Mouse (Mus musculus): ENCODE measurements around the gene A4galt. TPM values are rescaled to one million over a fixed set of nuclear protein-coding genes. Genes with fewer than 3 reads are reported as not detected.
A peak's percentile ranks its signal among the peaks of the same experiment; 100 is the strongest.

Gene A4galt
- polyA plus RNA-seq, 1 experiment: 2.3 TPM

DNA sequence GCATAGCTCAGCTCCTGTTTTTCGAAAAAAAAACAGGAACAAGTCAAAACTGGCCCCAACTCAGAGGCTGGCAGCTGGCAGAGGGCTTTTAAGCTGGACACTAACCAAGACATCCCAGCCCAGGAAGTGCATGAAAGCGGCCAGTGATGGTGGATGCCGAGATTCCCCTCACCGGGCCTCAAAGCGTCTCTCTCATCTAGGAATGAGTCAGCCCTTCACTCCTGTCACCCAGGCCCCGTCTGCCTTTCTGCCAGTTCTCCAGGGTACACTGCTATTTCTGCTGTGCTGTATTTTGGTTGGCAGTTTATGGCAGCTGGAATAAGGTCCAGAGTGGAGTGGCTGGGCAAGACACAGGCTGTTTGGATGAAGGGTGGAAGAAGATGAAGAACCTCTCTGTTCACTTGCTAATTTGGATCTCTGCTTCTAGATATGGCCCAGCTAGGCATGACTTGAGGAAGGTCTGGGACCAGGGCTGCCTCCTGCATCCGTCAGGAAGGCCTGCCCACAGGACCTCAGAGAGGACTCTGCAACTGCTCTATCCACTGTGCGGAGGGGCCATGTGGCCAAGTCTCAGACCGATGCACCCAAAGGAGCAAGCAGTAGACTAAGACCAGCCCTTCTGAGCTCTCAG is 27.3 kb downstream of the A4galt start:
- Histone ChIP-seq H3K27ac (ENCODE audit: control insufficient read depth, insufficient read depth, low read depth, low read length) (peak overlapping the region; percentile 19), H3K4me3 (ENCODE audit: control insufficient read depth, low read depth, low read length) (no peak overlapping the region)
- TF ChIP-seq POLR2A (IDR thresholded peaks at IDR 0.05; ENCODE audit: control insufficient read depth, low read depth, low read length) (no peak), CTCF (IDR thresholded peaks at IDR 0.05; ENCODE audit: control insufficient read depth, insufficient read depth, insufficient replicate concordance, low read depth, low read length) (no peak)

GRCm38 (mm10) chr15:83223208-83223962 is 28.2 kb downstream of the A4galt start:
- Histone ChIP-seq H3K4me3 (ENCODE audit: control insufficient read depth, low read depth, low read length) (no peak overlapping the region), H3K4me1 (ENCODE audit: control insufficient read depth, insufficient read depth, low read length) (peaks cover 2% of the 10 kb centered on the region), H3K36me3 (ENCODE audit: control insufficient read depth, insufficient read depth, low read length) (no peaks in the 10 kb centered on the region), H3K27ac (ENCODE audit: control insufficient read depth, insufficient read depth, low read depth, low read length) (peak overlapping the region; percentile 54), H3K27me3 (ENCODE audit: control insufficient read depth, insufficient read depth, low read length) (no peaks in the 10 kb centered on the region)
- TF ChIP-seq CTCF (IDR thresholded peaks at IDR 0.05; ENCODE audit: control insufficient read depth, insufficient read depth, insufficient replicate concordance, low read depth, low read length) (no peak), POLR2A (IDR thresholded peaks at IDR 0.05; ENCODE audit: control insufficient read depth, low read depth, low read length) (no peak)

More for the DNA sequence above, 27.3 kb downstream of the A4galt start:
- Histone ChIP-seq H3K27me3 (ENCODE audit: control insufficient read depth, insufficient read depth, low read length) (no peaks in the 10 kb centered on the region), H3K36me3 (ENCODE audit: control insufficient read depth, insufficient read depth, low read length) (no peaks in the 10 kb centered on the region), H3K4me1 (ENCODE audit: control insufficient read depth, insufficient read depth, low read length) (peaks cover 2% of the 10 kb centered on the region)

- H3K4me3 ChIP-seq (ENCODE audit: control insufficient read depth, low read depth, low read length): no peak overlapping the region
- no peak overlapping the region for H3K27ac ChIP-seq (ENCODE audit: control insufficient read depth, insufficient read depth, low read depth, low read length)
- H3K4me1 ChIP-seq (ENCODE audit: control insufficient read depth, insufficient read depth, low read length): peaks cover 2% of the 10 kb centered on the region
- TF ChIP-seq POLR2A (IDR thresholded peaks at IDR 0.05; ENCODE audit: control insufficient read depth, low read depth, low read length): no peak
- TF ChIP-seq CTCF (IDR thresholded peaks at IDR 0.05; ENCODE audit: control insufficient read depth, insufficient read depth, insufficient replicate concordance, low read depth, low read length): no peak
- no peaks in the 10 kb centered on the region for H3K27me3 ChIP-seq (ENCODE audit: control insufficient read depth, insufficient read depth, low read length)
- H3K36me3 ChIP-seq (ENCODE audit: control insufficient read depth, insufficient read depth, low read length): no peaks in the 10 kb centered on the region
Measured at GRCm38 (mm10) chr15:83221721-83222120, 29.9 kb downstream of the A4galt start.

DNA sequence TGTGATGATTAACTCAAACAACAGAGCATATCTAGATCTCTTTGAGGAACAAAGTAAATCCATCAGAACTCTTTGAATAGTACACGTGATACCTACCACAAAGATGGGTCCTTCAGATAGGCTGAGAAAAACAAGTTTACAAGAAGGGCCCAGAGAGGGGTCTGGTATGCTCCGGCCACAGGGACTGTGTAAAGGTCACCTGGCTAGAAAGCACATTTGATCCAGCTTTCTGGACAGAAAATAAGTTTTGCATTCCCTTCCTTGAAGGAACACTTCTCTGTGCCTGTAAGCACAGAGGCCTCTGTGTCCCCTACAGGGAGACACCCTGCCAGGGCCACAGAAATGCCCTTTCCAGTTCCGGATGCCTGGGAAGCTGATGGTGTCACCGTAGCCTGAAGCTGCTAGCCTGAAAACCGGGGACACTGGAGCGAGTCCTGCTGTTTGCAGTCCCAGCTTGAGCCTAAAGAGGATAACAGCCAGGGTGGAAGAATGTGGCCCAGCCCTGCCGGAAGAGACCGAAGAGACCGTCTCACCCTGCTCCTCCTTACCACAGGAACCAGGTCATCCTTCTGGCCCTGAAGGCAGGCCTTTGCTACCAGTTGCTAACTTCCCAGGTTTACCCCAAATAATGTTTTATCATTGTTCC is 31.1 kb downstream of the A4galt start:
- no peak overlapping the region for H3K4me3 ChIP-seq (ENCODE audit: control insufficient read depth, low read depth, low read length)
- no peaks in the 10 kb centered on the region for H3K27me3 ChIP-seq (ENCODE audit: control insufficient read depth, insufficient read depth, low read length)
- H3K4me1 ChIP-seq (ENCODE audit: control insufficient read depth, insufficient read depth, low read length): peaks cover 2% of the 10 kb centered on the region
- no peak for TF ChIP-seq CTCF (IDR thresholded peaks at IDR 0.05; ENCODE audit: control insufficient read depth, insufficient read depth, insufficient replicate concordance, low read depth, low read length)
- no peak for TF ChIP-seq POLR2A (IDR thresholded peaks at IDR 0.05; ENCODE audit: control insufficient read depth, low read depth, low read length)
- H3K36me3 ChIP-seq (ENCODE audit: control insufficient read depth, insufficient read depth, low read length): no peaks in the 10 kb centered on the region
- peak overlapping the region; percentile 10; the same call in 1 of the 2 replicates for H3K27ac ChIP-seq (ENCODE audit: control insufficient read depth, insufficient read depth, low read depth, low read length)

DNA sequence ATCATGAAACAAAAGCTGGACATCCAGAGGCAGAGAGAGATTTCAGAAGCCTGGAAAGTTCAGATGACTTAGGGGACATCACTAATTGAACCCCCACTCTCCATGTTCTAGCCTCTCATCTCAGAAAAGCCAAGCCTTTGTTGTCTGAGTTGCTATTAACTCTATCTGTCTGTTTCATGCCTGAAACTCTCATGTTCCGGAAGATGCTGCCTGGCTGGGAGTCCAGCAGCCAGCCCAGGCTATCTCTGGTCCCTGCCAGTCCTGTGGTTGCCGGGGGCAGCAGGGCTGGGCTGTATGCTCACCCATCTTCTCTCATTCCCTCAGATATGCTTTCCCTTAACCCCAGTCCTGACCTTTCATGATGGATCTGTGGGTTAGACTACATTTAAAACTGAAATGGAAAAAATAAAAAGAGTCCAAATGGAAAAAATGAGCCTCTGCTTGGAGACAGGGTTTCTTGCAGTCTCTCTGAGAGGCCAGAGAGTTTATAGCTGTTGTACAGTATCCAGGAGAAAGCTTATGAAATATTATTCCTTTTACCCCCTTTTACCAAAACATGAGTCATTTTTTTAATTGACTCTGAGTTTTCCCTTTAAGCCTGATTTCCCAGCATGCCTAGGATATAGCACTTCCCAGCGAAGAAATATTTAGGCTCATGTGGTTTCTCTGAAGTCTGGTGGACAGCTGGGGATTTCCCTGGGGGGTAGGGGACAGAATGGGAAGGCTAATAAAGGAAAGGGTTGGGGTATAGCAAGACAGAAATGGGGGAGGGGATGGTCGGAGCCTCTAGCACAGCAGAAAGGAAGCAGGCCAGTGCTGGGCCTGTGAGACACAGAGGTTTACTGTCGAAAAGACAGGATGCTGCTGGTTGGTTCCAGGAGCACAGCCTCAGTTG is 36.0 kb downstream of the A4galt start:
- Histone ChIP-seq H3K27ac (ENCODE audit: control insufficient read depth, insufficient read depth, low read depth, low read length) (peak overlapping the region; percentile 51), H3K27me3 (ENCODE audit: control insufficient read depth, insufficient read depth, low read length) (no peaks in the 10 kb centered on the region), H3K36me3 (ENCODE audit: control insufficient read depth, insufficient read depth, low read length) (no peaks in the 10 kb centered on the region), H3K4me3 (ENCODE audit: control insufficient read depth, low read depth, low read length) (no peak overlapping the region), H3K4me1 (ENCODE audit: control insufficient read depth, insufficient read depth, low read length) (no peaks in the 10 kb centered on the region)
- TF ChIP-seq CTCF (IDR thresholded peaks at IDR 0.05; ENCODE audit: control insufficient read depth, insufficient read depth, insufficient replicate concordance, low read depth, low read length) (no peak), POLR2A (IDR thresholded peaks at IDR 0.05; ENCODE audit: control insufficient read depth, low read depth, low read length) (no peak)

DNA sequence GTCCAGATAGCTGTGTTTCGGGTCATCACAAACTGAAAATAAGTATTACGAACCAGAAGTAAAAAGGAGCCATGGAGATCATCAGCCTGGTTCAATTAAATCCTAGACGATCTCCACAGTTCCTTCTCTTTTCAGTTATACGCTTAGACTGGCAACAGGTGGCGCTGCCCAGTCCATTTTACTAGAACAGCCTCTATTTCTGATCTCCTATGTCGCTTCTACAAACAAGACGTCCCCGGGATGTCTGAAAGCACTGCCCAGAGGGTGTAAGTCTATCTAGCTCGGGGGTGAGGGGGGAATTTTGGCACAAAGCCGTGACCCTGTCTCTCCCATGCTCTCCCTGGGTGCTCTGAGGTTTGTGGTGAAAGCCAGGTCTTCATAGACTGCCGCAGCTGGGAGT is 41.3 kb downstream of the A4galt start:
- Histone ChIP-seq H3K27ac (ENCODE audit: control insufficient read depth, insufficient read depth, low read depth, low read length) (no peak overlapping the region), H3K4me3 (ENCODE audit: control insufficient read depth, low read depth, low read length) (no peak overlapping the region)
- TF ChIP-seq POLR2A (IDR thresholded peaks at IDR 0.05; ENCODE audit: control insufficient read depth, low read depth, low read length) (no peak), CTCF (IDR thresholded peaks at IDR 0.05; ENCODE audit: control insufficient read depth, insufficient read depth, insufficient replicate concordance, low read depth, low read length) (no peak)

More for the DNA sequence above, 41.3 kb downstream of the A4galt start:
- Histone ChIP-seq H3K36me3 (ENCODE audit: control insufficient read depth, insufficient read depth, low read length) (no peaks in the 10 kb centered on the region), H3K27me3 (ENCODE audit: control insufficient read depth, insufficient read depth, low read length) (no peaks in the 10 kb centered on the region), H3K4me1 (ENCODE audit: control insufficient read depth, insufficient read depth, low read length) (no peaks in the 10 kb centered on the region)
